Mouse (Mus musculus): Measurements from ENCODE around the gene Arhgef3.

GRCm38 (mm10) chr14:27174831-27175301 is 60.2 kb downstream of the Arhgef3 start:
- TF ChIP-seq EP300 (IDR thresholded peaks at IDR 0.05; ENCODE audit: low read depth) (no peak), CTCF (IDR thresholded peaks at IDR 0.05; ENCODE audit: low read depth) (no peak)
